Mouse (Mus musculus) urinary bladder, postnatal 14 days (tissue): ENCODE results near the gene Vax2.

Experiments used
- DNase-seq: peaks from one replicate; pipeline ENCODE4 v3.0.0; 2021; ENCODE audit warnings: low spot score

Vax2 gene

DNA sequence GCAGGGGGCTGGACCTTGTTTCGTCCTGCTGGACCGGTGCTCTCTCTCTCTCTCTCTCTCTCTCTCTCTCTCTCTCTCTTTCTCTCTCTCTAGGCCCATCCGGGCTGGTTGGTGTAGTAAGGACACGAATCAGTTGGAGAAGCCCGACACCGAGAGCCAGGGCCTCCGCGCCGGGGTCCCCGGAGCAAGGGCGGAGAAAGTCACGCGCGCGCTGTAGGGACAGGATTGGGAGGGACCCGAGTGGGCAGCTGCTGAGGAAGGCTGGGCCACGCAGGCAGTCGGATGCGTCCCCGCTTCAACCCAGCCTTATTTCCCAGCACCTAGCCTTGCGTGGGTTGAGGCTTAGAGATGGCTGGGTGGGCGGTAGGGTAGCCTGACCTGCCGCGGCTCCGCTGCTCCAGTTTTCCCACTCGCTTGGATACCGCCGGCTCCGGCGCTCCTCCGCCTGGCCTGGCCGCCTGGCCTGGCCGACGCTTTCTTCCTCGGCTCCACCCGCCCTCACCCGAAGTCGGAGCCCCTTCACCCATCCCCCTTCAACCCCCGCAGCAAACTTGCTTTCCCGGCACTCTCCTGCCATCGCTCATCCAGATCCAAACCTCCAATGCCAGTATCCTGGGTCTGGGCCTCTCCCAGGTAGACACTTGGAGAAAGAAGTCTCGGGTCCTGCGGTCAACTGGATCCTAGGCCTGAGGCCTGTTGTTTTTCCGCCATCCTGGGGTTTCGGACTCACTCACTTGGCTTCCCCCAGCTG is 836 bp downstream of the Vax2 start:
- no peak for DNase-seq

DNA sequence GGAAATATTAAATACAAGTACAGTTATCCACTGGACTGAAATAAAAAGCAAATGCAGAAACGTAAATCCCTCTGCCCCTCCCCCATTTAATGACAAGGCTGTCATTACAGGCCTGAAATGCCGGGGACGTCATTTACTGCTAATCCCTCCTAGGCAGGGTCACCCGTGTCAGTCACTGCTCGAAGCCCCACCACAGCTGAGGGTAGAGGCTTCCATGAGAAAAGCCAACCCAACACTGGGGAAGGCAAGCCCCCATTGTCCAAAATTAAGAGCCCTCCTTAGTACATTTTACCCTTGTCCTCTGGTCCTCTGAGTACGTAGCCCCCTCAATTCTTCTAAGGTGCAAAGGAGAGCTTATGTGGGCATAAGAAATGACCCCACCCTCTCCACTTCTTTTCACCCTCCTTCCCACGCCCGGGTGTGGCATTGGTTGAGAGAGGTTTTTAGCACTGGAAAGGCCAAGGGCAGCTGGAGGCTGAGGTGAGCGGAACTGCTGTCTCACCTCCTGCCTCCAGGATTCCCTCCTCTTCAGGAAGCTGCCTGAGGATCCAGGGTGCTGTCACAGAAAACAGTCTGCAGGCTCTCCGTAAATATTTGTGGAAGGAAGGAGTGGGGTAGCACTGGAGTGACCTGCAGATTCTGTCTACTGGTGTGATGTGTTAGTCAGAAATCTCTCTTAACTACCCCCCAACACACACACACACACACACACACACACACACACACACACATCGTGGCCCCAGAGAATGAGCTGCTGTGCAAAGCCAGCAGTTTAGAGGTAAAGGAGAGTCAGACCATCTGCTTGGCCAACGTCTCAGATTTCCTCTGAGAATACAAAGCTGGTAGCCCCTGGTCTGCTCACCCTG is 2.4 kb downstream of the Vax2 start:
- DNase-seq = no peak

DNA sequence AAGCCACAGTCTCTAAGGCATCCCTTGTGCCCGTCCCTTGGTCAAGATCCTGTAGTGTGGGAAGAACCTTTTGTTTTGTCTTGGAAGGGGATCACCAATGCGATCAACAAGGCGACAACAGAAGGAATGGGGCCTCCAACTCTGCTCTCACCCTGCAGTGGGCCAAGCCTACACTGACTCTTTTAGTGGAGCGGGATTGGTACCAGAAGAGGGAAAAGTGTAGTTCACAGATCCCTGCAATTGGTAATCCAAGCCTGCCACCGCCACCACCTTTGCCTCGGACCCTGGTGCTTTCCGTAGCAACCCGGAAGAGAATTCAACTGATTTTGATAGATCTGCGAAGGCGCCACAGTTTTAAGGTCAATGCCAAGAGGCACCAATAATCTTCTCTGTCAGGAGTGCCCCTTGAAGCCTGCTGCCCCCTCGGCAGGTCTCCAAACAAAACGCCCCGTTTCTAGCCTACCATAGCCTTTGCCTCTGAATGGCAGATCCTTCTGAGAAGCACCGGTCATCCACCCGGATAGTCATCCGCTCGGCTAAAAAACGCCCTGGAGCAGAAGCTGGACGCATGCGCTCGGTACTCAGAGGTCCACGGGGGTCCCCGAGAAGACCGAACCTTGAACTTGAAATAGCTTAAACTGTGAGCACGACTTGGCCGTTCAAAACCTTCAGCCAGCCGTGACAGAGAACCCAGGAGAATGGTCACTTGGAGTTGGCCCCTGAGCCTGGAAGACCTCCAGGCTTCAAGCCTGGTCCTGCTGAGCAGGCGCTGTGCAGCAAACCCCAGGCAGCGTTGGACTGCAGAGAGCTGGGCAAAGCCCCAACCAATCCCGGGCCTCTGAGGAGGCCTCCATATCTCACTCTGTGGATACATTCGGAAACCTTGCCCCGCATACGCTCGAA is 3.4 kb downstream of the Vax2 start:
- no peak for DNase-seq

DNA sequence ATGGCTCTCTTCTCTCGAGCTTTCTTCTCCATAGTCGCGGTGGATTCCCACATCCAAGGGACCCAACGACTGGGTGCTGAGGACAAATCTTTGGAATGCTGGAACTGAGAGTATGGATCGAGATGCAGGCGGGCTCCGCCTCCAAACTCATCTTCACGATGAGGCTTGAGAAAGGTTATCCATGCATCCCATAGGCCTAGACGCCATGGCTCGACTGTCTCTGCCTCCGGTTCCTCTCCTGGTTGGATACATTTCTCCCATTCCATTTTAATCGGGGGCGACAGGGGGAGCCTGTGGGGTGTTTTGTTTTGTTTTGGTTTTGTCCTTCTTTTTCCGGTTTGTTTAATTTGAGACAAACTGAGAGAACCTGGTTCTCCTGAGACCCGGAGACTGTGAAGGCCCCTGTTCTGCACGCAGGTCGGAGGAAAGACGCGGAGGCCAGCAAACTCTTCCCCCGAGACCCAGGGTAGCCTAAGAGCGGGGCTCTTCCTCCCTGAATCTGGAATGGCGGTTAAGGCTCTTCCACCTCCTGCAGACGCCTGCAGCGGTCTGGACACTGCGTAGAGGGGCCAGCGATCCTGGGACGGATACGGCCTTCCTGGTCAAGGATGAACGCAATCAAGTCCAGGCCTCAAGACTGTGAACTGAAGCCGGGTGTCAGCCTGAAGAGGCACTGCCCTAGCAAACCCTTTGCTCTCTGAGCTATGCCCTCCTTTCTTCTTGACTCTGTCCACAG is 4.6 kb downstream of the Vax2 start:
- DNase-seq = no peak

DNA sequence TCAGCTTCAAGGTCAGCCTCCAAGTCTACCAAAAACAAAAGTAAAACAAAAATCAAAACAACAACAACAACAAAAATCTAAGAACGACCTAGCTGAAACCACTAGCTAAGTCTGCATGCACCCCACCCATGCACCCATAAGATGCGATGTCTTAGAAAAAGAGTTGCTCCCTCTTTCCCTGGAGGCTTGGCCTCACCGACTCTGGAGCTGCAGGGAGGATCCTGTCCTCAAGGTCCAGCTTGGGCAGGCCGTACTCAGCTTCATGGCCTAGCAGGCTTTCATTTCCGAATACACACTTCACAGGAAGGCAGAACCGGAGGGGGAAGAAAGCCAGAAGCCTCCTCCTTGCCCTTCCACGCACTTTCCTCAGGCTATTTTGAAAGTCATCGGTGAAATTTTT is 6.0 kb downstream of the Vax2 start:
- DNase-seq = no peak

DNA sequence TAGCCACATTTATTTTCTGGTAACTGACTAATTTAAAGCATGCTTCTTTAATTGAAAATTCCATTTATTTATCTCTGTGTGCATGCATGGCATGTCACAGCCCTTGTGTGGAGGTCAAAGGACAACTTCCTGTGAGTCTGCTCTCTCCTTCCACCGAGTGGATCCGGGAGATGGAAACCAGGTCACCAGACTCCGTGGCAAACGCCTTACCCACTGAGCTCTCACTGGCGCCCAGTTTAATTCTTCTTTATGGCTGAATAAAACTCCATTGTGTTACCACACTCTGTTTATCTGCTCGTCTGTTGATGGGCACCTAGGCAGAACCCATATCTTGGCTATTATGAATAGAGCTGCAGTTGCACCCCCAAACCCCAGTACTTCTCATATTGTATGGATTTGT is 11.5 kb downstream of the Vax2 start:
- DNase-seq = no peak

DNA sequence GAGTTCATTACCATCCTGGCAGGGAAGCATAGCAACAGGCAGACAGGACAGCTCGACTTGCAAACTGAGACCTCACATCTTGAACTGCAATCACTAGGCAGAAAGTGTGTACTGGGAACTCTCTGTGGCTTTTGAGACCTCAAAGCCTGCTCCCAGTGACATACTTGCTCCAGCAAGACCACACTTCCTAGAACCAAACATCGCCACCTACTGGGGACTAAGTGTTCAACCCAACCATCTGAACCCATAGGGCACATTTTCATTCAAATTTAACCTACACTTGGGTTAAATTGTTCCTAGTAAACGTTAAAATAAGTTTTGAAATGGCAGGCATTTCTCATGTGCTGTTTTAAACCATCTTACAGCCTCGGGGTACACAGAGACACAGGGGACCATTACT is 16.1 kb downstream of the Vax2 start:
- no peak for DNase-seq

DNA sequence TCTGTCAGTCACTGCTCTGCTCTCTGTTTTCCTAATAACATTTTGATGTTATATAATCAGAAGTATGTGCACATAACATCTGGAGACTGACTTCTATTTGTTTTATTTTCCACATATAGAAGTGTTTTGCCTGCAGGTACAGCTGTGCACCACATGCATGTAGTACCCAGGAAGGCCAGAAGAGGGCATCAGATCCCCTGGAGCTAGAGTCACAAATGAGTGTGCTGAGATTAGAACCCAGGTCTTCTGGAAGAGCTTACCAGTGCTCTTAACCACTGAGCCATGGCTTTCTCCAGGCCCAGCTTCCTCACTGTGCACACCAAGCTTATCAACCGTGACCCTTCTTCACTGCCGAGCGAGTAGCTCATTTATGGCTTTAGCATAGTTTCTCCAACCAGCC is 17.4 kb downstream of the Vax2 start:
- no peak for DNase-seq

DNA sequence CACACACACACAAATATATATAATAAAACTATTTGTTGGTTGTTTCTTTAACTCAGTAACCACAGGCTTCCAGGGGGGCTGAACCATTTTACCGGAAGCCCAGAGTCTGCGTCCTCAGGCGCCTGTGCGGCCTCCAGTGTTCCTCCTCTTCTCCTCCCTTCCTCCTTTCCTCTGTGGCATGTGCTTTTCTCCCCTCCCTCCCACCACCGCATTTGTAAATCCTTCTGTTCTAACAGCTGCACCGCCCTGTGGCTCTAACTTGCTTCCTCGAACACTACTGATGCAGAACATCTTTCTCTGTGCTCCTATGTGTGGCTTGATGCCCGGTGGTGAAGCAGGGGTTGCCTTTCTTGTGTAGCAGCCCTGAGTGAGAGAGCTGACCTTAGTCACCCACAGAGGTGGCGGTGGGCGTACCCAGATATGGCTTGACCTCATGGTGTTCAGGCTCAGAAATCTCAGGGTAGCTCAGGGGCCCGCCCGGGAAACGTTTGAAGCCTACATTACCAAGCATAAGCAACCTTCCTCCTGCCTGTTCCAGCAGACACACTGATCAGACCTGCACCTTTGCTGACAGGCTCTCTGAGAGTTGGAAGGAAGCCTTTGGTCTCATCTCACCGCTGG is 18.4 kb downstream of the Vax2 start:
- no peak for DNase-seq

DNA sequence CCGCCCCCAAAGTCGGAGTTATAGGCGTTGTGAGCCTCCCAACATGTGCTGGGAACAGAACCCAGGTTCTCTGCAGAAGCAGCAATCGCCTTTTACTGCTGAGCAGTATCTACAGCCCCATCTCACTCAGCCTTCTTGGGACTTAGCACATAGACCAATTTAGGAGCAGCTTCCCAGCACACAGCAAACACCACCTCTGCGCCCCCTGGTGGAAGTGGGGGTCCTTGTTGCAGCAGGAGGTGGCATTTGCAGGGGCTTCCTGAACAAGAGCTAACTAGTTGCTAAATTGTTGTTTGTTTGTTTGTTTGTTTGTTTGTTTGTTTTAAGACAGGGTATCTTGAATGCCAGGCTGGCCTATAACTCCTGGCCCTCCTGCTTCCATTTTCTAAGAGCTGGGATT is 20.1 kb downstream of the Vax2 start:
- peak; percentile 71 for DNase-seq

DNA sequence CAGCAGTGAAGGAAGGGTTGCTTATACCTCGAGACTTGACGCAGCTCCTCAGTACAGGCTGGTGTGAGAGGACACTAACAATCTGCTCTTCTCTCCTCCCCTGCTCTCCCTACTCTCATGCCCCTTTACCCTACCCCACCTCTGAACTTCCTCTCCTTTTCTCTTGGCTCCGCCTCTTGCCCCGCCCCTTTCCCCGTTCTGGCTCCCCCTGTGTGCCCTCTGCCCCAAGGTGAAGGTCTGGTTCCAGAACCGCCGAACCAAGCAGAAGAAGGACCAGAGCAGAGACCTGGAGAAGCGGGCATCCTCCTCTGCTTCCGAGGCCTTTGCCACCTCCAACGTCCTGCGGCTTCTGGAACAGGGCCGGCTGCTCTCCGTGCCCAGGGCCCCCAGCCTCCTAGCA is 26.2 kb downstream of the Vax2 start:
- no peak for DNase-seq

DNA sequence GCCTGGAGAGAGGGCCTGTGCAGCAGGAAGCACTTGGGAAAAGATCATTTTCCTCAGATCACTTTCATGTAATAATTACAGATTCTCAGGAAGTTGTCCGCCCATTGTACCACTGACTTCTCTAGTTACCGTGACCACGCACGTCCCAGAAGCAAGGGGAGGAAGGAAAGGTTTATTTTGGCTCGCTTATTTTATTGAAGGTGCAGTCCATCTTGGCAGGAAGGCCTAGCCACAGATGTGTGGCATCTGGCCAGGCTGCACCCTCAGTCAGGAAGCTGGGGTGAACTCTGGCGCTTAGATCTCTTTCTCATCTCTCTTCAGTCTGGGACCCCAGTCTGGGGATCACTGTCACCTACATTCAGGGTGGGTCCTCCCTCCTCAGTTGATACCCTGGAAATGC is 27.5 kb downstream of the Vax2 start:
- DNase-seq = no peak

DNA sequence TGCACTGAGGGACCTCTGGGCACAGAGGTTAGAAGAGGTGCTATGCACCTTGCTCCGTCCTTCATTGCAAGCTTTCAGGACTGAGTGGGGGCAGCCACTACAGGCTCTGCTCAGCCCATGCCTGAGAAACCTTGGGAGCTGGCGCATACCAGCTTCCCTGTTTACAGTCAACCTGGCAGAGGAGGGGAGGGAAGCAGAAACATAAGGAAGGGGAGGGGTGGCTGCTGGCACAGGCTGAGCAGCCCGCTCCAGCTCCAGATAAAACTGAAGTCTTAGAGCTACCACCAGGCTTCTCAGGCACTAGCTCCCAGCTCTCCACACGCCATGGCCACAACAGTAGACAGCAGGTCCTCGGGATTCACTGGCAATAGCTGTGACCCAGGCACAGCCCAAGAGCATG is 31.7 kb downstream of the Vax2 start, which contains the start of gene Atp6v1b1:
Gene Atp6v1b1 (plus strand): TSS at position 230 of the 400 bp plus-strand sequence.
- no peak for DNase-seq

DNA sequence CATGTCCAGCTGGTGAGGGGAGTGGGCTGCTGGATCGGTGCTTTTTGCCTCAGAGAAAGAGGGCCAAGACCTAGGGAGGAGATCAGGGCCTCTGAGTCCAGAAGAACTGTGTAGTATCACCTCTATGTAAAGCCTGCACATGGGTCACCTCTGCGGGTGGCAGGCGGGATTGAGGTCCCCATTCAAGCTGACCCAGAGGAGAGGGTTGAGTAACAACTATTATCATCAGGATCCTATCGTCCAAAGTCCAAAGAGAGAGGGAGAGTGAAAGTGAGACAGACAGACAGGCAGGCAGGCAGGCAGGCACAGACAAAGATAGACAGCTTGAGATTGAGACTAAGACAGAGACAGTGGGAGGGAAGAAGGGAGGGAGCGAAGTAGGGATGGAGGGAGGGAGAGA is 32.1 kb downstream of the Vax2 start:
- DNase-seq = no peak

DNA sequence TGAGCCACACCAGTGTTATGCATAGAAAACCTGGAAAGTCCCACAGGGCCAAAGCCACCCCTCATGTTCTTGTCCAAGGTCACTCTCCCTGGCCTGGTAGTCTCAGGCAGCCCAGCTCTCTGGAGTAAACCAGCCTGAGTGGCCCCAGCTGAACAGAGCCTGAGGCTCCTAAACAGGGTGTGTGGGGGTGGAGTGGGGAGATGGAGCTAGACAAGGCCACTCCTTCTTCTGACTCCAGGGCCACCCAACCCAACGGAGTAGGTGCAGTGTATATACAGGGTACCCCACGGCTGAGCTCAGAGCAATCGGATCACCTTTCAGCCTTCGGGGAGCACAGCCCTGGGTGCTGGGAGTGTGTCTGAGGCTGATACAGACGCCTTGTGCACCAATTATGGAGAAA is 33.1 kb downstream of the Vax2 start:
- no peak for DNase-seq

DNA sequence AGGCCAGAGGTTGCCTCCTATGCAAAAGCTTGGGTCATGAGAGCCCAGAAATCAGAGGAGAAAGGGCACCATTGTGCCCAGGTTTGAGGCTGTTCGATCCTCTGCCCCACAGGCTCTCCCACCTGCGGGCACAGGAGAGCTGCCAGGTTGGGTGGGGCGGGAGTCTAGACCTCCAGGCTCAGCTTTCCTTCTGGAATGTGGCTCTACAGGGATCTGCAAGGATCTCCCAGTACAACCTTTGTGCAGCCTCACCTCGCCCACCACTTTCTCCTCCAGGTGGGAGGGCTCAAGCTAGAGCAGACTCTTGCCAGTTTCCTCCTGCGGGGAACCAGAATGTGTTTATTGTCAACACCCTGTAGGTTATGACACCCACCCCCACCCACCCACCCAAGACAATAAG is 33.5 kb downstream of the Vax2 start:
- no peak for DNase-seq

DNA sequence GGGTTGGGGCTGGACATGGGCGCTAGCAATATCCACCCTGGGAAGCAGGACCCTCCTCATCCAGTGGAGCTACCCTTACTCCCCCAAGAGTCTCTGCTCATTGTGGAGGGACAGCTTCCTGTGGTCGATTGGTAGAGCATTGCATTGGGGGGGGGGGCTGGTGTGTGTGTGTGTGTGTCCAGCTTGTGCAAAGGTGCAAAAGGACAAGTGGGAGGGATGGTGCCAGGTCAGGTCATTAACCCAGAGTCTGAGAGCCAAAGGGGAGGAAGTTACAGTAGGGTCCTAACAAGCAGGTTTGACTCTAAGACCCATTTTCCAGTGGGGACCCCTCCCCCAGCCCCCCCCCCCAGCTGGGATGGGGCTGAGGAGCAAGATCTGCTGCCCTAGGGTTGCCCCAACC is 34.4 kb downstream of the Vax2 start:
- DNase-seq = no peak

DNA sequence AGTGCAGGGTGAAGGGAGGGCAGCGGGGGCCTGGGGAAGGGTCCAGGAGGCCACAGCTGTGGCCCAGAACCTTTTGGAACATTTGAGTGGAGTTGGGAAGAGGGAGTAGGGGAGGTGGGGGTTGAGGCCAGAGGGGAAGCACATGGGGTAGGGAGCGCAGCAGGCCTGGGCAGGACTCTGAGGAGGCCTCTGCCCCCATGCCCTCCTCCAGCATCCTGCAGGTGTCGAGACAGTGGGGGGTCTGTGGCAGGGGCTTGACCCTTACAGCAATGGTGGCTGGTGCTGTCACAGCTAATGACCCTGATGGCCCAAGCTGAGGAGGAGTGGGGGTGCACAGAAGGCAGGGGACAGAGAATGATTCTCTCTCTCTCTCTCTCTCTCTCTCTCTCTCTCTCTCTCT is 38.2 kb downstream of the Vax2 start:
- DNase-seq = no peak

DNA sequence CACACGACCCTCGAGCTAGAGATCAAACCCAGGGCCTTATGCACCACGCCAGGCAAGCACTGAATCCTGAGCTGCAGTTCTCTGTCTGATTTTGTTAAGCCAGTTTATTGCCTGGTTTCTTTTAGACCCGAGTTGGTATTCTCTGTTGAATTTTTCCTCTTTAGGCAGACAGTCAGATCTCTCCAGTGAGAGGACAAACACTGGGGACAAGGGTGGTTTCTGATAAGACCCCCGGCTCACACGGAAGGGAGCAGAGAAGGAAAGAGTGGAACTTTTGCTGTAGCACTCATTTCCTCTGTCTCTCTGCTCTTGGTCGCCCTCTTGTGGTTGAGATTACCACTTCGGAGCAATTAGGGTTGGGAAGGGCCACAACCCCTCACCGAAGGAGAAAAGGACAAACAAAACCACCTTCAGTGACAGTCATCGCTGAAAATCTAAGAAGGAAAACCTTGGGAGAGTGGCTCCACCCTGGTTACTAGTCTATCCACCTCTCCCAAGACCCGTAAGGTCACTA is 39.2 kb downstream of the Vax2 start:
- peak; percentile 73 for DNase-seq

DNA sequence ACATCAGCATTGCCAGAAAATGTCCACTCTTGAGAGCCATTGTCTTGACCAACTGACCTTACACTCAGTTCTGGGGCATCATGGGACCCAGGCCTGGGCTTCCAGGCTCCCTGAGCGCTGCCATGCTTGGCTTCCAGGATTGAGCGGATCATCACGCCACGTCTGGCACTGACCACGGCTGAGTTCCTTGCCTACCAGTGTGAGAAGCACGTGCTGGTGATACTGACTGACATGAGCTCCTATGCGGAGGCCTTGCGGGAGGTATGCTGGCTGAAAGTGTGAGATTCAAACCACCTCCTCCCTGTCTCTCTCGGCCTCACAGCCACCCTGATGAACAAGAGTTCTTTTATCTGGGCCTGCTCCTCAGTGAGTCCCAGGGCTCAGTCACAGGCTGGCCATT is 45.0 kb downstream of the Vax2 start:
- no peak for DNase-seq

DNA sequence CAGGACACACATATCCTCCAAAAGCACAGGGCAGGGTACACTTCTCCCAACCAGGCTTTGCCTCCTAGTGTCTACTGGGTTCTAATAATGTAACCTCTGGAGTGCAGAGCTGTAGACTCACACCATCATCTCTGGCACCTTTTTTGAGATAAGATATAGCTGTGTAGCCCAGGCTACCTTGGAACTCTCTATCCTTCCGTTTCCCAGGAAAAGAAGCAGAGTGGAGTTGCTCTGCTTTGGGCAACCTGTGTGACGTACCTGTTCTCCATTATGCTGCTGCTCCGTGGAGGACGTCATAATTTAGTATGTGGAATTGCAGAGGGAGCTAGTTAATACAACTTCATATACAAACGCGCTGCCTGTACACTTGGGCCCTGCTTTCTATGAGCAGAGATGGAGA is 51.3 kb downstream of the Vax2 start, which contains the start of gene Ankrd53:
Gene Ankrd53 (plus strand): TSS at position 301 of the 400 bp plus-strand sequence.
- no peak for DNase-seq
